Mouse (Mus musculus) left cerebral cortex, adult 11 months (tissue): ENCODE data around the gene 1700001L19Rik.
"Not testable (repeated sequence)": the region's sequence is repeated elsewhere in the genome, so short reads cannot be mapped to it uniquely, and the experiment has no call there.

Experiments used
- DNase-seq: peaks from one replicate; pipeline ENCODE4 v3.0.0; 2022; ENCODE audit warnings: low spot score

The 1700001L19Rik gene

DNA sequence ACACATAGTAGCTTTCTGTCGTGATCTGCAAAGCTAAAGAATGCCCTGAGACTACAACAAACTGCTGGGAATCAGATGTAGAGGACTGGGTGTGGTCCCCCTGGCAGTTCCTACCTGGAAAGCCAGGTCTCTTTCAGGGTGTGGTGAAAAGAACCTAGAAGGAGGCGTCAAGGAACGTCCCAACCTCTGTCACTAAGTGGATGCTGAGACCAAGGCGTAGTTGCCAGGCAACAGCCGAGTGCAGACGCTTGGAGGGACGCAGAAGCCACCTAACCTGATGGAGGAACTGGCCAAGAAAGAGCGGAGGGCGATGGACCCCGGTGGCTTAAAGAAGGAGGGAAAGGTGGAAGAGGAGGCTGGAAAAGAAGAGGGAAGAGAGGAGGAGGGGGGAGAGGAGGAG is at the start of gene 1700001L19Rik:
TSS of gene 1700001L19Rik (plus strand) at position 223 of the 400 bp plus-strand sequence.
- DNase-seq = no peak

GRCm38 (mm10) chr13:68553391-68553790 is 43.8 kb upstream of the 1700001L19Rik start:
- DNase-seq = not testable (repeated sequence)

DNA sequence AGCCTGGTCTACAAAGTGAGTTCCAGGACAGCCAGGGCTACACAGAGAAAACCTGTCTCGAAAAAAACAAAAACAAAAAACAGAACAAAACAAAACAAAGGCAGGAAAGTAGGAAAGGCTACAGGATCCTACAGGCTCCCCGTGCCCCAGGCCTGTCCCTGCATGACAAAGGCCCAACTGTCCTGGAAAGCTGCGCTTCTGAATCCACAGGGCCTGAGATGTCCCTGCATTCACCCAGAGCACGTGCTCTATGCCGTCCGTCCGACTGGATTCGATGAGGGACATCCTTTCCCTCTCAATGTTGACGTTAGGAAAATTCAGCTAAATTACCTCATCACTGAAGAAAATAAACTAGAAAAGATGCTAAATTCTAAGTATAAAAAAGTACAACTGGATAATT is 29.1 kb upstream of the 1700001L19Rik start:
- no peak for DNase-seq

DNA sequence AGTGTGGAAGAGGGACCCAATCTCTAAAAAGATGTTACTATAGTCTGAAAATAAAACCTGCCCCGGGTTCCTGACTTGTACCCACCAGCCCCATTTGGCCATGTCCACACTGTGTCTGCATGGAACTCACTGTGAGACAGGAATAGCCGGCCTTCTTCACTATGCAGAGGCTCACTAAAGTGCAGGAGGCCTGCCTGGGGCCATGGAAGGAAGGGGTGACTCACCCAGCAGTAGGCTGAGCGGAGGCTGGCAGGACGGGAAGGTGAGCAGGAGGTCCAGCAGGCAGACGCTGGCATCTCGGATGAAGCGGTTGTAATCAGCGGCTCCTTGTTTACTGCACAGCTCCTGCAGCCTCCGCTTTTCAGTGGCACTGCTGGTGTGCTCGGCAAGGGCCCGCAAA is 28.7 kb upstream of the 1700001L19Rik start:
- DNase-seq = no peak

GRCm38 (mm10) chr13:68569589-68570336 is 27.5 kb upstream of the 1700001L19Rik start:
- DNase-seq = peak; percentile 72

- DNase-seq = no peak
Observed at GRCm38 (mm10) chr13:68572247-68572646, 25.0 kb upstream of the 1700001L19Rik start.

- DNase-seq = no peak
Observed at GRCm38 (mm10) chr13:68572966-68573913, 24.0 kb upstream of the 1700001L19Rik start.

GRCm38 (mm10) chr13:68574398-68574797 is 22.8 kb upstream of the 1700001L19Rik start:
- no peak for DNase-seq

DNA sequence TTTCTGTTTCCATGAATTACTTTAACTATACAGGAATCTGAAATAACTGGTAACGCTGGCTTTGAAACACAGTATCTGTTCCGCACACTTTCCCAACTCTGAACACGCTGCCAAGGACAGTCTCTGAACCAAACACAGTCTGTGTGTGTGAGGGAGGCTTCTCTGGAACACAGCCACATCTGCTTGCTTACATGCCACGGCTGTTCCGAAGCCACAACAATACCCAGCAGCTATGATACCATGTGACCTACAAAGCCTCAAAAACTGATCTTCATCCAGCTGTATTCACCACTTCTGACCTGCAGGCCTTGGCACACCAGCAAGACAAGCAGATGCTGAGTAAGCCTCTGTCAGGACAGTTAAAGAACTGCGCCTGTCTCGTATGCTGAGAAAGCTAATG is 19.3 kb upstream of the 1700001L19Rik start:
- DNase-seq = no peak

GRCm38 (mm10) chr13:68581086-68581740 is 16.0 kb upstream of the 1700001L19Rik start:
- no peak for DNase-seq

DNA sequence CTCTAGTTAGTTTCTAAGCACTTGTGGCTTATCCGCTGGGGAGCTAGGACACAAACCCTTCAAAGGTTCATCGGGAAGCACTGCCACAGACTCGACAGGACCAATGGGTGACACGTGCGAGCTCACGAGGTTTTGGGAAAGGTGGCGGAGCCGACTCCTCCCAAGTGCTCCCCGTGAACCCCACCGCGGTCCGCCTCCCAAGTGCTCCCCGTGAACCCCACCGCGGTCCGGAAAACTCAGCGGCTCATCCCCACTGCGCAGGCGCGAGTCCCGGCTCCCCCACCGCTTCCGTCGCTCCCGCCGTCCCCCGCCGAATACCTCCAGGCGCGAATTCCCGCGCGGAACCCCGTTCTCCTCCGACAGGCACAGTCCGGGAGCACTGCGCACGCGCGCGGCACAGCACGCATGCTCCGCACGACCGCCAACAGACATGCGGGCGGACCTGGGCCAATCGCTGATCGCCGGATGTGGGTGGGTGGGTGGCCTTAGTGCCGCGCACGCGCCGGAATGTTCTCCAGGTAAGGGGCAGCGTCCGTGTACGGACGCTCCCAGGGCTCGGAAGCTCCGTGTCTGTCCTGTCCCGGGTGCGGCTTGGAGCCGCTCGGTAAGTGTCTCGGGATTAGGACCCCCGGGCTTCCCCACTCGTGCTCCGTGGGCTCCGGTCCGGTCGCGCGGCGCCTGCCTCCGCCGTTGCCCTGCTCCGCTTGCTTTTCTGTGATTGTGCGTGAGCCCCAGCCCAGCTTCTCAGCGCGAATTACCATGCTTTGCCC is 15.3 kb upstream of the 1700001L19Rik start, which contains the start of the genes Mtrr and Fastkd3:
TSS of gene Mtrr (minus strand) at position 403 of the 770 bp plus-strand sequence.
TSS of gene Fastkd3 (plus strand) at position 488 of the 770 bp plus-strand sequence.
- peak; percentile 95 for DNase-seq

- DNase-seq = no peak
Observed at GRCm38 (mm10) chr13:68582517-68582780, 14.8 kb upstream of the 1700001L19Rik start.

- DNase-seq = no peak
Observed at GRCm38 (mm10) chr13:68583961-68584360, 13.3 kb upstream of the 1700001L19Rik start.

DNA sequence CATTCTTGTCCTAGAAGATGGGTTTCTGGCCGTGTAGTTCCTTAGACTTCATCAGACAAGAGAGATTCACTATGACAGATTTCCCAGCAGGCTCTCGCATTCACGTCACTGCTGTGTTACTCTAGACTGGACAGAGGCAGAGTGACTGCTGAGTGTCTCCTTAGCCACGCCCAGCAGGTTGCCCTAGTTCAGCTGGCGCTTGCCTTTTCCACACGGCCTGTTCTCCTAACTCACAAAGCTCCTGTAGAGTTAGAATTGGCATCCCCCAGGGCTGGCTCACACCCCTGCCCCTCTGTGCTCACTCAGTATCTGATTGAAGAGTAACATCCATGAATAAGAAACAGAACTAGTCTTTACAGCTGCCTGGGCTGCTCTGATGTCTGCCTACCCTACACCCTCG is 11.8 kb upstream of the 1700001L19Rik start:
- no peak for DNase-seq

DNA sequence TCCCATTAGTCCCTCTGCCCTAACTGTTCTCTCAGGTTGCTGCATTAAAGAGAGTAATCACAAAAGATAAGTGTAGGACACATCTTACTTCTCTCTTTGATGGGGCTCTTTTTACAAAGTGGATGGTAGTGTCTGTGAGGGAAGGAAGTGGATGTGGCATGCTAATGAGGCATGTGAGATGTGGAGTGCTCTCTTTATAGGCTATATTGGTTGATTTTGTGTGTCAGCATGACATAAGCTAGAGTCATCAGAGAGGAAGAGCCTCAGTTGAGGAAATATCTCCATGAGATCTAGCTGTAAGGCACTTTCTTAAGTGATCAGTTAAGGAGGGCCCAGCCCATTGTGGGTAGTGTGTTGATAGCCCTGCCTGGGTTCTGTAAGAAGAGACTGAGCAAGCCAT is 8.9 kb upstream of the 1700001L19Rik start:
- no peak for DNase-seq

DNA sequence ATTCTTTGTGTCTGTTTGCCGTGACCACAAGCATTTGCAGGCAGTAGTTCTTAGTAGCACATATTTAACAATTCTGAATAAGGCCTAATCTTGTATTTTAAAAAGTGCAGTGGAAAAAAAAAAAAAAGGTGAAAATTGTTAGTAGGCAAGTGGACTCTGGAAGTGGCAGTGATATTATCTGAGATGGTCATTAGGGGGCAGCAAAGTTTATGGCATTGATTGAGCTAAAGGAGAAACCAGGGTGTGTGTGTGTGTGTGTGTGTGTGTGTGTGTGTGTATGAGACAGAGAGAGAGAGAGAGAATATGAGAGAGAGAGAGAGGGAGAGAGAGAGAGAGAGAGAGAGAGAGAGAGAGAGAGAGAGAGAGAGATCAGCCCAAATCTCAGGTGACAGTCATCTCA is 3.4 kb upstream of the 1700001L19Rik start:
- DNase-seq = no peak

- no peak for DNase-seq
Observed at GRCm38 (mm10) chr13:68597667-68598066, 446 bp downstream of the 1700001L19Rik start.

GRCm38 (mm10) chr13:68598953-68599352 is 1.7 kb downstream of the 1700001L19Rik start:
- no peak for DNase-seq

- DNase-seq = no peak
Observed at GRCm38 (mm10) chr13:68601184-68601583, 4.0 kb downstream of the 1700001L19Rik start.

- no peak for DNase-seq
Observed at GRCm38 (mm10) chr13:68603085-68603484, 5.9 kb downstream of the 1700001L19Rik start.

DNA sequence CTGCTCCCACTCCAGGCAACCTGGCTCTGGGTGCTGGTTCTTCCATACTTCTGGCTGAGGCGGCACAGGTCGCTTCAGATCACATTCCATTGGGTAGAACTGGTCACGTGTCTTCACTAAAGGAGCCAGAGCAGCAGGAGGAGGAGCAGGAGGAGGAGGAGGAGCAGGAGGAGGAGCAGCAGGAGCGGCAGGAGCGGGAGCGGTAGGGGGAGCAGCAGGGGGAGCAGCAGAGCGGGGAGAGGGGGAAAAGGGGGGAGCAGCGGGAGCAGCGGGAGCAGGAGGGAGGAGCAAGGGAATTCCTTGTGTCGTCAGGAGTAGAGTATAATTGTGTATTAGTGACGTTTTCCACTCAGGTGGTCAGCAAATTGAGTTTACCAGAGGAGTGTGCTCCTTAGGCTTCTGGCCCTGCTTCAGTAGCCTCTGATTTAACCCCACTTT is 8.5 kb downstream of the 1700001L19Rik start:
- DNase-seq = no peak
